Mouse (Mus musculus) brown adipose tissue, adult 24 weeks (tissue): ENCODE measurements around the gene 2410004B18Rik. TPM values are rescaled to one million over a fixed set of nuclear protein-coding genes. Genes with fewer than 3 reads are reported as not detected.

Source experiments
- H3K27ac ChIP-seq: fragments of 200-500 bp; replicated peaks from 2 replicates; pipeline ENCODE4 v1.5.1; 2012; ENCODE audit warnings: low read depth, mild to moderate bottlenecking, low read length
- H3K4me1 ChIP-seq: fragments of 200-500 bp; 2 replicates; pipeline ENCODE4 v1.6.1; 2012; ENCODE audit warnings: low read length, mixed read lengths; ENCODE audit not compliant: control insufficient read depth, insufficient read depth, insufficient read length
- H3K4me3 ChIP-seq: fragments of 200-500 bp; 2 replicates; pipeline ENCODE4 v1.5.1; 2012; ENCODE audit warnings: low read depth, mild to moderate bottlenecking, low read length, moderate library complexity; ENCODE audit not compliant: insufficient read depth
- polyA plus RNA-seq: library from polyadenylated mRNA; stranded (reverse); fragments of >200 nt; gene quantifications from 2 replicates; pipeline ENCODE4 v1.2.4, GENCODE M21; 2012; ENCODE audit not compliant: missing spikeins, insufficient read depth, insufficient read length

The 2410004B18Rik gene
- polyA plus RNA-seq, 1 experiment: 18.1 TPM

DNA sequence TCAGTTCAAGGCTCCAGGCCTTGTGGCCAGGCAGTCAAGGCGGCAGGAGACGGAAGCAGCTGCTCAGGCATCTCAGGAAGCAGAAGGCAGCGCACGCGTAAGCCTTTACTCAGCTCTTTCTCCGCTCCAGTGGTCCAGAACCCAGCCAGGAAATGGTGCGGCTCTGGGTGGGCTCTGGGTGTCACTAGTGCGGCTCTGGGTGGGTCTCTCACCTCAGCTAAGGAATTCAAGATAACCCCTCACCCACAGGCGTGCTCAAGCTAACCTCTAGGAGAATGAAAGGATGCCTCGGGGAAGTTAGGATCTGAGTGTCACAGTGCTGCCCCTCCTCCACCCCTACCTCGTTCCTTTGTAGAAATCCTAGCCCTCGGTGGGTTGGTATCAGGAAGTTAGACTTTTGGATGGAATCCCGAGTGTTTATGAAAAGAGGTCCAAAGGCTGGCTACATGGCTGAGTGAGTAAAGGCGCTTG lies 31.3 kb downstream of the 2410004B18Rik start:
- H3K27ac ChIP-seq: no peak overlapping the region
- H3K4me1 ChIP-seq: peaks cover 2% of the 10 kb centered on the region; the same call in 1 of the 2 replicates
- no peak overlapping the region for H3K4me3 ChIP-seq

DNA sequence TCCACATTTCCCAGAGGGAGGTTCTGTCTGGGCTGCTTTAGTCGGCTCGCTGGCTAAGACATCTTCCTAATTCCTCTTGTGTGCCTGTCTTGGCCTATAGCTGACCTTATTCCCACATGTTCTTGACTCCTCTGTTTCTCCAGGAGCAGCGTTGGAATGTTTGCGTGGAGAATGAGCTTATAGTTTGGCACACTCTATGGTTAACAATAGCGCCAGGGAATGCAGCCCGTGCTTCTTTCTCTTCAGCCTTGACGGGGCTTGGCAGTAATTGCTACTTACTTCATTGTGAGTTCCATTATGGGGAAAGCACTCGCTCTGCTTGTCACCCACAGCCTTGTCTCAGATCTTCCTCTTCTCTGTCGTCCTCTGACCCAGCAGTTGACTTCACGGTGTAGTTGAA lies 33.7 kb downstream of the 2410004B18Rik start:
- Histone ChIP-seq H3K4me1 (no peaks in the 10 kb centered on the region), H3K27ac (no peak overlapping the region)

DNA sequence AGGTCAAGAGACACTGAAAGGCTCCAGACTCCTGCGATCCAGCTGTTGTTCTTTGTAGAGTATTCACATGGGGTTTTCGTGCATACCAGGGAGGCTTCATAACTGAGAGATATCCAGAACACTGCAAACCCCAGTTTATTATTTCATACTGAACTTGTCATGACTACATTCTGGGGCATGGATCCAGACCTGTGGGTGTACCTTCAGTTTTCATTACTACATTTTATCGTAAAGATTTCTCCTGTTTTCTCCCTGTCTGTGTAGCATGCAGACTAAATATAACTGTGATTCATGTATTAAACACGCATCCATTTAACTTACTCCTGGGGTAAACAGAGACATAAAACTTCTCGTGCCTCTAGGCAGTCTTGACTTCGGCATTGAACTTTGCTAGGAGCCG lies 37.2 kb downstream of the 2410004B18Rik start:
- H3K4me3 ChIP-seq: no peak overlapping the region
- H3K27ac ChIP-seq: no peak overlapping the region
- no peaks in the 10 kb centered on the region for H3K4me1 ChIP-seq

More for the DNA sequence above, 33.7 kb downstream of the 2410004B18Rik start:
- no peak overlapping the region for H3K4me3 ChIP-seq

DNA sequence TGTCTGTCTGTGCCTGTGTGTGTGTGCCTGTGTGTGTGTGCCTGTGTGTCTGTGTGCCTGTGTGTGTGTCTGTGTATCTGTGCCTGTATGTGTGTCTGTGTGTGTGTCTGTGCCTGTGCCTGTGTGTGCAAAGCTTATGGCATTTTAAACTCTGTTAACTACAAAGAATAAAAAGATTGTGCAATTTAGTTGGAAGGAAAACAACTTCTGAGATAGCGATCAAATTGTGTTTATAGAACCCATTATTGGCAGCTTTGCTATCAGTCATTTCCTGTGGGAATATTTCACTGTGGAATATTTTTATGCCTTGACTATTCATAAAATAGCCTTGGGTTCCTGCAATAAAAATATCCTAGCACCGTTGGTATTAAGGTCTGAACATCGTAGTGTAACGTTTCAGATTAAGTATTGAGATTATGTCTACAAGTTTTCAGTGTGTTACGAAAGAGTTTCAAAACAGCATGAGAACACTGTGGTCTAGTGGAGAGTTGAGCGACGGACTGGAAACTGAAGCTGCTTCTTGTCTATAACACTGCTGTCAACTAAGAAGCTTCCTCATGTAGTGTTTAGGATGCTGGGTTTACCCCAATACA lies 47.6 kb downstream of the 2410004B18Rik start:
- H3K4me3 ChIP-seq: no peak overlapping the region
- H3K27ac ChIP-seq: no peak overlapping the region
- H3K4me1 ChIP-seq: no peaks in the 10 kb centered on the region; the same call in 1 of the 2 replicates

DNA sequence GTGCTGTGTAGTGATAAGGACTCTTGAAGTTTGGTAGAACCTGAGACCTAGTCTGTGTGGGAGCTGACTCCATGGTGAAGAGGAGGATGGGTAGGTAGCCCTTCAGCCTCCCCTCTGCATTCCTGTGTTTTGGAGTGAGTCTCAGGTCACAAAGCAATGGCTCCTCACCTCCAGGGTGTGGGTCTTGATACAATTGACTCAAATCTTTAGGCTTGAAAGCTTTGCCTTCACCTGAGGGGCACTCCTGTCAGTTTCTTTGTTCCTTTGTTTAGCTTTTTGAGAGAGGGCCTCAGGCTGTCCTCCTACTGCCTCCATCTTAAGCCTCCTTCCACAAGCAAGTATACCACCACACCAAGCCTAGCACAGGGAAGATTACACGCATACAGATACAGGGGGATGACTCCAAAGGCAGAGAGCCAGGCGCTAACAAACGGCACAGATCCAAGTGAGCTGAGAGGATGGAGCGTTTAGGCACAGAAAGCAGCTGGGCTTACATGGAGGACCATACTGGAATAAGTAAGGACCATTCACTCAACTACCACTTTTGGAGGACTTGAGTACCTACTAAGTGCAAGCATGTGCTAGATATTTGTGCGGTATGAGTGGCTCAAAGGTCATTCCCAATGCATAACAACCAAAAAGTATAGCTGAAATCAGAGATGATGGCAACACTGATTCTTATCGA lies 48.6 kb downstream of the 2410004B18Rik start:
- no peak overlapping the region for H3K27ac ChIP-seq

DNA sequence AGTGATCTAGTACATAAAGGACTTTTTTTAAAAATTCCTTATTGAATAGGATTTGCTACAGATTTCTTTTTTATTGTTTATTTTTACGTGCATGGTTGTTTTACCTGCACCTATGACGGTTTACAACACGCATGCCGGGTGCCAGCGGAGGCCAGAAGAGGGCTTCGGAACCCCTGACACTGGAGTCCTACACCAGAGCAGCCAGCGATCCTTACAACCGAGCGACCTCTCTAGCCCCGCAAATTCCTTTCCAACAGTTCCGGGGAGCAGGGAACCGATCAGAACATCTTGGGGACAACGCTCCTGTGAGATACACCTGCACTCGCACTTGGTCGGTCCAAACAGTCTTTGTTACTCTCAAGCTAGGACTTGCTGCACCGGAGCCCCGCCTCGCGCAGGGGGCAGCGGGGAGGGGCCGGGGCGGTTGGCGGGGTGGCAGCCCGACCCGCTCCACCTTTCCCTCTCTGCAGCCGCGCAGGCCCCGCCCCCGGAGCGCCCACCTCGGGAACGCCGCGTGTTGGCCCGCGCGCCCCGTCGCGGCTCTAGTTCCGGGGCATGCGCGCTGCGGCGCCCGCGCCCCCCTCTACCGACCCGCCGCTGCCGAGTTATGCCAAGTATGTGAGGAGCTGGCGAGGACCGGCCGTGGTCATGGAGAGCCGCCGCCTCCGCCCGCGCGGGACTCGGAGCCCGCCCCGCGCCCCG lies 49.6 kb downstream of the 2410004B18Rik start, which contains the start of gene Syde2:
Syde2 (plus strand) TSS at position 603 of the 702 bp plus-strand sequence.
- Histone ChIP-seq H3K4me3 (peak within 1 kb of the TSS; percentile 70), H3K4me1 (no peaks in the 10 kb centered on the region; the same call in 1 of the 2 replicates), H3K27ac (peak within 1 kb of the TSS; percentile 15)

More for the DNA sequence above, 48.6 kb downstream of the 2410004B18Rik start:
- H3K4me3 ChIP-seq: no peak overlapping the region
- H3K4me1 ChIP-seq: no peaks in the 10 kb centered on the region; the same call in 1 of the 2 replicates

DNA sequence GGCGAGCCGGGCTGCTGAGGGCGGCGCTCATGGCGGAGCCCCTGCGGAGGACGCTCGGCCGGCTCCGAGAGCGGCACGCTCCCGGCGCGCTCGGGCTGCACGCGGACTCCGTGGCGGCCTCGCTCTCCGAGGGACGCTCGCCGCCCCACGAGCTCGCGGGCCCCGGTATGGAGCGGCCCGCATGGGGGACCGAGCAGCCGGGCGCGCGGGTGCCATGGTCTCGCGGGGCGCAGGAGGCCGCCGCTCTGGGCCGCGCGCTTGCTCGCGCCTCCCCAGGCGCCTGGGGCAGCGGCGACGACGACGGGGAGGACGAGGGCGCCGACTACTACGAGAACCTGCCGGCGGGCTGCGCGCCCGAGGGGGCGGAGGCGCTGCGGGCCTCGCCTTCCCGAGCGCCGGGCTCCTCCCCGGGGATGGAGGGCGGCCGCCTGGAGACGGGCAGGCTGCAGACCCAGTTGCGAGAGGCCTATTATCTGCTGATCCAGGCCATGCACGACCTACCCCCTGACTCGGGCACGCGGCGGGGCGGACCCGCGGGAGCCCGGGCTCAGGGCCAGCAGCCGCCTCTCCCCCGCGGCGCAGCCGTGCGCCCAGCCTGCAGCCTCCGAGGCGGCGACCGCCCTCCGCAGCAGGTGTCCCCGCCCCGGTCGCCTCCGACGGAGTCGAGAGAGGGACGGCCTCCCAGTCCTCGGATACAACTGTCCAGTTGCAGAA lies 50.3 kb downstream of the 2410004B18Rik start:
- Histone ChIP-seq H3K4me3 (peak overlapping the region; percentile 70), H3K4me1 (no peaks in the 10 kb centered on the region; the same call in 1 of the 2 replicates), H3K27ac (peak overlapping the region; percentile 9)

DNA sequence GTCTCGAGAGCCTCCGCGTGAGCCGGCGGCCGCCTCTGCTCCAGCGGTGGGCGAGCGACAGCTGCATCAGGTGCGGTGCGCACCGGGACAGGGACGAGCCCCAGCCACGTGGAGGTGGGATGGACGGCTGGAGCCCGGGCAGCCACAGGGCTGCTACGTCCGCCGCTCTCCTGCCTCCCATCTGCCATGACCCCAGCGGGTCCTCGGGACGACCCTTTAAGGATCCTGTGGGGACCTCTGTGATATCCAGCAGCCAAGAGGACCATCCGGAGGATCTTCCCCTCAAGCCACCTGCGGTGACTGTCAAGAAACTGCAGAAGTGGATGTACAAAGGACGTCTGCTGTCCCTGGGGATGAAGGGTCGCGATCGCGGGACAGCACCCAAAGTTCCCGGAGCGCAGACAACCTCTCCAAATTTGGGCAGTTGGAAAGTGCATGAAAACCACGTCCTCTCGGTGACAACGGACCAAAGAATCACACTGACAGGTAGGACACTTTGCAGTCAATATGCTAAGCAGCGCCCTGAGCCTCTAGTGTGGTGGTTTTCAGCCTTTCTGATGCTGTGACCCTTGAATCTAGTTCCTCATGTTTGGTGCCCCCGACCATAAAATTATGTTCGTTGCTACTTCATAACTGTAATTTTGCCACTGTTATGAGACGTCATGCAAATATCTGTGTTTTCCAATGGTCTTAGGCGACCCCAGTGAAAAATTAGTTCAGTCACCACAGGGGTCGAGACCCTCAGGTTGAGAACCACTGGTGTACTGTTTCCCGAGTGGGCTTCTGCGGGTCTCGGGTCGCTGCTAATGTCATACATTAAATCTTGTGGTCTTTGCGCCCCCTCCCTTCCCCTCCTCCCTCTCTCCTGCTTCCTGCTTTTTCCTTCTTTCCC lies 51.1 kb downstream of the 2410004B18Rik start:
- Histone ChIP-seq H3K4me1 (no peaks in the 10 kb centered on the region; the same call in 1 of the 2 replicates), H3K4me3 (peak overlapping the region; percentile 70), H3K27ac (peak overlapping the region; percentile 23)

DNA sequence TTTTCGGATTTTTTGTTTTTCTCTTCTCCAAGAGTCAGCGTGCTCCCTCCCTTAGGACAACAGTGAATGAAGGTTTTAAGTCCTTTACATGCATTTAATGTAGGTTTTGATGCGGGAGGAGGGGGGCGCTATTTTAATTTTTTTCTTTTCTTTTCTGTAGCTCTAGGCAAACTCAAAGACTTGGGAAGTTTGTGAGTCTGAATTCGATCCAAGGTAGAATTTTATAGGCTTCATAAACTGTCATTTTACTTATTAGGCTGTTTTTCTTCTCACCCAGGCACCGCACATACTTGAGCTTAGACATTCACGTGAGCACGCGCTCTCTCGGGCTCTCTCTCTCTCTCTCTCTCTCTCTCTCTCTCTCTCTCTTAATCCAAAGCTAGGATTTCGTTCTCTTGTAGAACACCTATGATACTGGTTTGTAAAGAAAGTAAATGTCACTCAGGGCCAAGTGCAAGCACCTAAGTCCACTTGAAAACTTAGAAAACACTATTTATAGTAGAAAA lies 51.8 kb downstream of the 2410004B18Rik start:
- Histone ChIP-seq H3K4me3 (peak overlapping the region; percentile 70), H3K27ac (peak overlapping the region; percentile 23), H3K4me1 (no peaks in the 10 kb centered on the region; the same call in 1 of the 2 replicates)

DNA sequence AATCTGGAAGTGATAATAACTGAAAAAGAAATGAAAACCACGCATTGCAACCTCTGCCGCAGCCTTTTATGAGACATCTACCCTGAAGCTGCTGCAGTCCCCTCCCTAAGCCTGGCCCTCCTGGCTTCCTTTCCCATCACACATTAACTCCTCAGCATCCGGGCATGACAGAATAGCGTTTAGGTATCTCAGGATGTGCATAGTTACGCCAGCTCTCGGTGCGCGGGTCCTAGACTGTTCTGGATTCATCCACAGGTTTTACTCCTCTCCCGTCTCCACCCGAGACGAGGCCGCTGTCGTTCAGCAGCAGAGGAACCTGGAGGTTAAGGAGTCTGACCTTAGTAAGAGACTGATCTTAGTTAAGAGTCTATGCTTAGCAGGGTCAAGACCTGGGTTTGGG lies 53.3 kb downstream of the 2410004B18Rik start:
- peak overlapping the region; percentile 22; the same call in 1 of the 2 replicates for H3K4me3 ChIP-seq
- H3K4me1 ChIP-seq: peaks cover 2% of the 10 kb centered on the region; the same call in 1 of the 2 replicates
- H3K27ac ChIP-seq: 0 out of 2 replicates have a peak overlapping the region, but pooled peaks have one; percentile 15

DNA sequence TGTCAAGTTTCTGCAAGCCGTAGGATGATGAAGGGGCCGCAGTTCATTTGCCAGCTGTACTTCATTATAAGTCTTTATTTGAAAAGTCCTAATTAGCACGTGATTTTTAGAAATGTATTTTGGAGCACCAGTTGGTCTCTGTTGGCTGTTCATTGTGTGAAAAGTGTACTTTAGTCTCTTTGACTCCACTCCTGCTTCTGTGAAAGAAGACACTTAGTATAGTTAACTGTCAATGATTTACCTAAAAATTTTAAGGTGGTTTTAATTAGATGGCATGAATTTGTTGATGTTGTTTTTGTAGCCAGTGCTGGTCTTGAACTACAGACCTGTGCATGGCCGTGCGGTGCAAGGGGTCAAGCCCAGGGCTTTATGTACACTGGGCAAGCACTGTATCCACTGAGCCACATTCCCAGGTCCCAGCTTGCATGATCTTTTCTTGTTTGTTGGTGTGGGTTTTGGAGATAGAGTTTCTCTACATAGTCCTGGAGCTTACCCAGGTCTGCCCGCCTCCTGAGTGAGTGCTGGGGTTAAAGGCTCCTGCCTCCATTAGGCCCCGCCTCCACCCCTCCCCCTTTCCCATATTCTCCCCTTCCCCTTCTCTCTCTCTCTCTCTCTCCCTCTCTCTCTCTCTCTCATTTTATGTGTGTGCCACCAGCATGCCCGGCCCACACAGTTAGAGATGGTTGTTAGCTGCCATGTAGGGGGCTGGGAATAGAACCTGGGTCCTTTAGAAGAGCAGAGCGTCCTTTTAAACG lies 54.3 kb downstream of the 2410004B18Rik start:
- Histone ChIP-seq H3K4me3 (0 out of 2 replicates have a peak overlapping the region, but pooled peaks have one; percentile 8), H3K27ac (peak overlapping the region; percentile 12; the same call in 1 of the 2 replicates)

DNA sequence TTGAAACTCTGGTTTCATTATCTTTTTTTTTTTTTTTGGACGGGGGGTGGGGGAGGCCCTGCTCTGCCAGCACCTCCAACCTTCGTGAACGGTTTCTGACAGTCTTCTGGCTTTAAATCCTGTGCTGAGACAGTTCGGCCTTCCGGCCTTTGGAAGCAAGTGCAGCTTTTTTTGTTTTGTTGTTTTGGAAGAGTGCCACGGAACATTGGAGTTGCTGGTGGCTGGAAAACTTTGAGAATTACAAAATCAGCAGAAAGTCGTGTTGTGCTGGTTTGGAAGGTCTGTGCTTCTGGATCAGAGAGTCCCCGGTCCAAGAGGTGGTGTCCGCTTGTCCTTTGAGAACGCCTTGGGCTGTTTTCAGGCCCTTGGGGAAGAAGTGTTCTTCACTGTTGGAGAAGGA lies 55.0 kb downstream of the 2410004B18Rik start:
- 0 out of 2 replicates have a peak overlapping the region, but pooled peaks have one; percentile 8 for H3K4me3 ChIP-seq
- H3K4me1 ChIP-seq: peaks cover 2% of the 10 kb centered on the region; the same call in 1 of the 2 replicates
- H3K27ac ChIP-seq: peak overlapping the region; percentile 12; the same call in 1 of the 2 replicates

More for the DNA sequence above, 54.3 kb downstream of the 2410004B18Rik start:
- peaks cover 2% of the 10 kb centered on the region; the same call in 1 of the 2 replicates for H3K4me1 ChIP-seq
